Mouse (Mus musculus) gastrocnemius, postnatal 25 days (tissue): Measurements from ENCODE around the gene Ccdc32. TPM values are rescaled to one million over a fixed set of nuclear protein-coding genes. Genes with fewer than 3 reads are reported as not detected.

Experiments used
- total RNA-seq, 2 experiments: library from RNA; stranded (reverse); gene quantifications; 1 replicate in 1 of 2; 2 replicates in 1 of 2; pipeline ENCODE4 v1.2.3; 2021

Ccdc32 gene
- total RNA-seq, 2 experiments from 2014 or later = 3.7 to 4.8 TPM

Other genes with a start within 250 kb of the Ccdc32 start
- not detected for gene Disp2, start 249.7 kb downstream of the Ccdc32 start, total RNA-seq
- gene Knstrn, start 215.4 kb downstream of the Ccdc32 start, total RNA-seq = 1 to 10 TPM in 1 of 2 experiments, under 1 TPM in 1; 0.92 to 1.3 TPM
- 100 to 1,000 TPM; 121 to 136 TPM for gene Ivd, start 167.4 kb downstream of the Ccdc32 start, total RNA-seq
- 1 to 10 TPM; 4.2 TPM for gene Bahd1, start 129.0 kb downstream of the Ccdc32 start, total RNA-seq
- gene Chst14, start 102.9 kb downstream of the Ccdc32 start, total RNA-seq = 1 to 10 TPM; 2.8 TPM
- gene Rpusd2, start 5.4 kb upstream of the Ccdc32 start, total RNA-seq = 1 to 10 TPM; 2.4 to 2.5 TPM
- gene Knl1, start 17.7 kb upstream of the Ccdc32 start, total RNA-seq = under 1 TPM; 0.28 to 0.88 TPM
- gene Rad51, start 83.4 kb upstream of the Ccdc32 start, total RNA-seq = 1 to 10 TPM in 1 of 2 experiments, under 1 TPM in 1; 0.78 to 1.2 TPM
- 1 to 10 TPM; 5.7 to 9.2 TPM for gene Rmdn3, start 127.6 kb upstream of the Ccdc32 start, total RNA-seq
- not detected for gene Gchfr, start 138.4 kb upstream of the Ccdc32 start, total RNA-seq
- not detected for gene Gm14137, start 145.1 kb upstream of the Ccdc32 start, total RNA-seq
- 10 to 100 TPM; 10.5 to 11.7 TPM for gene Zfyve19, start 179.2 kb upstream of the Ccdc32 start, total RNA-seq
- 1 to 10 TPM; 6.4 to 7.1 TPM for gene Dnajc17, start 179.4 kb upstream of the Ccdc32 start, total RNA-seq
- gene Ppp1r14d, start 200.5 kb upstream of the Ccdc32 start, total RNA-seq = not detected
- gene Spint1, start 208.0 kb upstream of the Ccdc32 start, total RNA-seq = under 1 TPM in 1 of 2 experiments, not detected in 1; 0.10 TPM
- gene Rhov, start 241.9 kb upstream of the Ccdc32 start, total RNA-seq = not detected